Mouse (Mus musculus): ENCODE data around the gene Gm45021.

DNA sequence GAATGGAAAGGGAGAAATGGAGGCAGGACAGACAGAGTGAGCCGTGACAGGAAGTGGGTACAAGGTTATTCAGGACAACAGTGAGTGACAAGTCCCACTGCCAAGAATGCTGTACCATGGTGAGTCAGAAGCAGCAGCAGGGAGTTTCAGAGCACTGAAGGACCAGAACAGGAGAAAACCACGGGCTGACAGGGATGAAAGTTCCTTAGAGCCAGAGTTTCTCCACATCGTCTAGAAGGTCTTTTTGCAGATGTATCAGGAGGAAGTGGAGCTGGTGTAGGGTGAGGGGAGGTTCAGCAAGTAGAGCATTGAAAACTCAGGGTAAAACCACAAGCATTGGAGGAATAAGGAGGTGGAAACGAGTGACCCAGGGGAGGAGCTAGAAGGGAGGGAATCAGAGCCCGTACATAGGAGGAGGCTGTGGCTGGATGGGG is 10.2 kb upstream of the Gm45021 start:
- TF ChIP-seq TAL1 (IDR thresholded peaks at IDR 0.05; ENCODE audit: low read length) (no peak), GATA1 (IDR thresholded peaks at IDR 0.05; ENCODE audit: low read length) (no peak)
